Mouse (Mus musculus): ENCODE results near the gene Tmem92.
"Not testable (repeated sequence)": the region's sequence is repeated elsewhere in the genome, so short reads cannot be mapped to it uniquely, and the experiment has no call there.

Tmem92 gene

DNA sequence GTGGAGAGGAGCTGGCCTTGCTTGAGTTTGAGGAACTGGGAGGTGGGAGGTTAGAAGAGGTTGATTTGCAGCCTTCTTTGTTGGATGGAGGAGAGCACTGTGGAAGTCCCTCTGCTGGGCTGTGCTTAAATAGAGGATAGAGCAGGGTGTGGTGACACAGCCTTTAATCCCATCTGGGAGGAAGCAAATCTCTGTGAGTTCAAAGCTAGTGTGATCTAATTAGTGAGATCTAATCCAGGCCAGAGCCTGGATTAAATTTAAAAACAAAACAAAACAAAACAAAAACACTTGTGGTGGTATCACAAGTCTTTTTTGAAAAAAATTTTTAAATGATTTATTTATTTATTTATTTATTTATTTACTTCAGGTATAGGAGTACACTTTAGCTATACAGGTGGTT, at the start of gene Tmem92:
Gene Tmem92 (minus strand): TSS at position 101 of the 400 bp plus-strand sequence.
- no peak for DNase-seq (ENCODE audit: low spot score in 2 of 2)

DNA sequence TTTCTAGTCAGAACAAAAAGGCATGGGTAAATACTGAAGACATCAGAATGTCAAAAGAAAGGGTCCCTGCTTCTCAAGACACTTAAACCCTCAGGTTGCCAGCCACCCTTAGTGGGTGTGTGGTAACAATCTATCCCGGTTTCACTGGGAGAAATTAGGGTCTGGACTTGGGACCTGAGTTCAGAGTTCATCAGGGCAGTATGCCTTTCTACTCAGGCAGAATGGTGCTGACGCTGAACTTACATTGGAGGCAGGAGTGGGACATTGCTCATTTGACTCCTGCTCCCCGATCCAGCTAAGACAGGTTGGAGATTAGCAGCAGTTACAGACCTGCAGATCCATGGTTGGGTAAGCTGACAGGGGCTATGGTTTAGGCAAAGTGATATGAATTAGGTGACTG, 46.5 kb upstream of the Tmem92 start:
- DNase-seq (ENCODE audit: low spot score in 2 of 2), result no peak

DNA sequence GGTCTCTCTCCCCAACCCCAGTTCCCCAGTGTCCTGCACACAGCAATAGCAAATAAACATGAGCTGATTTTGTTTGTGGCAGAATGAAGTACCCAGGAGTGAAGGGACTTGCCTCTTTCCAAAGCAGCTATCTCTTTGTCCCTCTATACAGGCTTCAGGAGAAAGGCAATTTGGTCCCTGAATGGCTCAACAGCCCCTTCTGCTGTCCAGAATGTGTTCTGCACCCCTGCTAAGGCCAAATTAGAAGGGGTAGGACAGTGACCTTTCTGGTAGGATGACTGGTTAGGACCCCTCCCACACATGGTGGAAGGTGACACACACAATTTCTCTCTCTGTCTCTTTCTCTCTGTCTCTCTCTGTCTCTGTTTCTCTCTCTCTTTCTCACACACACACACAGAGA, 36.9 kb upstream of the Tmem92 start:
- not testable (repeated sequence) for DNase-seq (ENCODE audit: low spot score in 2 of 2)

DNA sequence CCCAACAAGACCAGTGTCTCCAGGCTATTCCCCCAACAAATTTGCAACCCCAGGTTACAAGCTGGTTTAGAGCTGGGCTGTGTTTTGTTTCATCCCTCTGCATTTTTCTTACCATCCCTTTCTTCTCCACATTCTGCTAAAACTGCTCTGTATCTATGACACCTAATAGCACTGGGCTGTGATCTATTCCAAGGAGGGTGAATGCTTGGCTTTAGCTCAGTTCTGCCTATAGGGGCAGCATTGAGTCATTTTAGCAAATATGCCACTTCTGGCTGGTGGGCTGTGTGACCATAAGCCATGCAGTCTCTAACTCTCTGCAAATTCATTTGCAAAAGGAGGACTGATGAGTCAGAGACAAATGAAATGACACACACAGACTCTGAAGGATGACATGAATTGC, 36.4 kb upstream of the Tmem92 start:
- not testable (repeated sequence) for DNase-seq (ENCODE audit: low spot score in 2 of 2)

DNA sequence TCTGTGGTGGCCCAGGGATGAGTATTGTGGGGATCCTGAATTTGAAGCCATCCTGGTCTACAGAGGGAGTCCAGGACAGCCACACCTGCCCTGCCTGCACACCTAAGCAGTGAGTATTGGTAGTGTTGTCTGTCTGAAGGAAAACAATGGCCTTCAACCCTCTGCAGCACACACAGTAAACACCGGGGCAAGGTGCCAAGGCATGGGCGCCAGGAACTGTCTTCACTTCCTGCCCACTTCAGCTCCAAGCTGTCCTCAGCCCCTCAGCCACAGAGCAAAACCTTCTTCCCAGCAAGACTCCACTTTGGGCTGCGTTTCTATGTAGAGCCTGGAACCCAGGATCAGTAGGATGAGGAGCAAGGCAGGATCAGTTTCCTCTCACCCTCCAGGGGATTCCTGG, 29.0 kb upstream of the Tmem92 start:
- DNase-seq (ENCODE audit: low spot score in 2 of 2), result not testable (repeated sequence)

DNA sequence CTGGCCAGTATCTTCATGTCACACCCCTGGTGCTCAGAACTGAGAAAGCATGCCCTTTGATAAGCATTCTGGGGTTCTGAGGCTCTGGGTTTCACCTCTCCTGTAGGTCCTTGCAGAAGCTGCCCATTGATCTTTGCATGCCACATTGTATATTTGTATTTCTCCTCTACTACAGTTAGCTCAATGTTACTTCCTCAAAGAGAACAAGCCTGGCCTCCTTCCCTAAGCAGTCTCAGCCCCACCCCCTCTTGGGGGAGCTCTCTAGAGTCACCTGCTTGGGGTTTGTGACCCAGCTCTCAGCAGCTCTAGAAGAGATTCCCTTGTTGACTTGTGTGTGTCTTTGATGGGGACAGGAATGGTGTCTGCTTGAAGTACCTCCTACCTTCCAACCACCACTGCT, 9.2 kb upstream of the Tmem92 start:
- no peak for DNase-seq (ENCODE audit: low spot score in 2 of 2)

DNA sequence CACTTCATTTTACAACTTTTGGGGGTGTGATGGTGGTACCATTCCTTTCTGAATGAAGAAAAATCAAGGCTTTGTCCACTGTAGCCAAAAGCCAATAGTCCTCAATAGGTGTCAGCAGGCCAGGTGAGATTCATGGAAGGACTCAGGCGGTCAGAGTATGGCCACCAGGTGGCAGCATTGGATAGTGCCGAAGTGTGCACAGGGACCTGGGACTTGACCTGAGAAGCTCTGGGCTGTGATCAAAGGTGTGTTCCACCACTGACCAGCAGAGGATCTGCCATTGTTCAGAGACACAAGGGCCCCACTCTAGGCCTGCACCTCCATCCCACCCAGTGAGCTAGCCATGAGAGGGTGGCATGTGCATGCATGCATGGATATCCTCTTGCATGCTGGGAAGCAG, 2.7 kb upstream of the Tmem92 start:
- peak; percentile 33 to 71 for DNase-seq (ENCODE audit: low spot score in 2 of 2)

DNA sequence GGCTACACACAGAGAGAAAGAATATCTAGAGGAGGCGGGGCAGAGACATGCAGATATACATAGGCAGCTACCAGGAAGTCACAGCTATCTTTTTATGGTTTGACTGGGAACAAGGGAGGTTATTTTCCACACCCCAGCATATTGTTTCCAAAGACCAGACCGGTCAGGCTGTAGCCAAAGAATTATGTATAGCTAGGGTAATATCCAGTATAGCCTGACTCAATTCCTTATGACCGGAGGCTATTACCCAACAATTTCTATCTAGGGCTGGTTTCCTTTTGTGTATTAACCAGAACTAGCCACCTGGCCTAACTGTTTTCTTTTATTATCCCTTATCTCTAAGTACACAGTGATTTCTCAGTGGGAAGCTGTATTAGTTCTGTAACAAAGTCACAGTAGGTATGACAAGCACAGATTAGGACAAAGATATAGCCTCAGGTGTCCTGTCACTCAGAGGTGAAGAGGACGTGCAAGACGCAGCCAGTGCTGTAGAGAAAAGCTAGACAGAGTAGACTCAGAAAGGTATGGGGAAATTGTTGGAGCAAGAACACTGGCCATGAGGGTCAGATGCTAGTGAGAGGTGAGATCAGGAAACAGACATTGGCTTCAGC, 7.5 kb downstream of the Tmem92 start:
- DNase-seq (ENCODE audit: low spot score in 2 of 2), result no peak

DNA sequence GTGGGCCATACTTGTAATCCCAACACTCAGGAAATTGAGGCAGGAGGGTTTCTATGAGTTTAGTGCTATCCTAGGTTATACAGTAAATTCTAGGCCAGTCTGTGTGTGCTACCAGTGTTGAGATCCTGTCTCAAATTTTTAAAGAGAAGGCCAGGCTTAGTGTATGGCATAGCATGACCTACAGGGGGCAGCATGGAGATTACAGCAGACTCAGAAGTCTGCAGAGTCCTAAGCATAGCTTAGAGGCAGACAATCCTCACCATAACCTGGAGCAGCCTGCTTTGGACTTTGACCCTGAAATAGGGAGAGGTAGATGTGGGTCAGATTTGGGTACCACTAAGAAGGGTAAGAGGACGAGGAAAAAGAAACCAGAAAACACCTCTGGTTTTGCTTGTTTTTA, 8.7 kb downstream of the Tmem92 start:
- DNase-seq (ENCODE audit: low spot score in 2 of 2), result no peak

DNA sequence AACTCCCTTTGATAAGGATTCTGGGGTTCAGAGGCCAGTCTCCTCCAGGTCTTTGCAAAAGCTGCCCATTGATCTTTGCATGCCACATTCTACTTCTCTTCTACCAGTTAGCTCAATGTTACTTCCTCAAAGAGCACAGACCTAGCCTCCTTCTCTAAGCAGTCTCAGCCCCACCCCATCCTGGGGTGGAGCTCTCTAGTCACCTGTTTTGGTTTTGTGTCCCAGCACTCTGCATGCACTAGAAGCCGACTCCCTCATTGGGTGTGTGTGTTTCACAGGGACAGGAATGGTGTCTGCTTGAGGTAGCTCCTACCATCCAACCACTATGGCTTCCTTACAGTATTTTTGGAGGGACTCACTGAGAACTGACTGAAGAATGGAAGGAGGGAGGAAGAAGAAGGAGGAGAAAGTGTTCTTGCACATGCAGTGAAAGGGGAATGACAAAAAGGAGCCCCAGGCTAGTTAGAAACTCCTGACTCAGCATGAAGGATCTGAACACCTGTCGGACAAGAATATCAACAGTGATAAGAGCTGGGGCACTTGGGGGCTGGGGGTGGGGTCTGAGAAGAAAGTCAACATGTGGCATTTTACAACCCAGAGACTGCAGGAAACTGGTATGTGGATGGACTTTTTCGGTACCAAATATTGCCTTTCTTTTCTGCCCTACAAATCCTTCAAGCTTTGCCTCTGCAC, 10.0 kb downstream of the Tmem92 start:
- DNase-seq (ENCODE audit: low spot score in 2 of 2), result no peak

DNA sequence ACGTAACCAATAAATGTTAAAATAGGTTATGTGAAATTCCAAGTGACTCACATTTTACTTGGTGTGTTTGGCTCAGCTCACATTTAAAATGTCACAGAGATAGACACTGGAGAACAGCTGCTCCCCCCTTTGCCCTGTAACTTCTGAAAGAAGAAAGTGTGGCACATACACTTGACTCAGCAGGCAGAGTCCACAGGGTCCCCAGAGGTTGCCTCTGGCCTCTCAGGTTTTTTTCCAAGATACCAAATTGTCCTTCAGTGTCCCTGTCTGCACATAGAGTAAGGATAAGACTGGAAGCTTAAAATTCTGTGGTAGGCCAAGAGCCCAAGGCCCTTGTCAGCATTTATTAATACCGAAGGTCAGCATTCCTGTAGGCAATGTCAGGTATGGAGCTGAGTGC, 15.3 kb downstream of the Tmem92 start:
- no peak for DNase-seq (ENCODE audit: low spot score in 2 of 2)

DNA sequence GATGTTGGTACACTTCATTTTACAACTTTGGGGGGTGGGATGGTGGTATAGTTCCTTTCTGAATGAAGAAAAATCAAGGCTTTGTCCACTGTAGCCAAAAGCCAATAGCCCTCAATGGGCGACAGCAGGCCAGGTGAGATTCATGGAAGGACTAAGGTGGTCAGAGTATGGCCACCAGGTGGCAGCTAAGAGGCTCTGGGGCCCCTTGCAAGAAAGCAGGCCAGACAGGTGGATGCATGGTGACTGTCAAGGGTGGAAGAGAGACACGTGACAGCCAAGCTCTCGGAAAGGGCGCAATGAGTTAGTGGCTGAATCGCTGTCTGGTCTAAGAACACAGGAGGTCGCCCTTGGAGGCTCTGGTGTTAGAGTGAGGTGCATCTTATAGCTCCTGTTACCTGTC, 19.7 kb downstream of the Tmem92 start:
- no peak for DNase-seq (ENCODE audit: low spot score in 2 of 2)

DNA sequence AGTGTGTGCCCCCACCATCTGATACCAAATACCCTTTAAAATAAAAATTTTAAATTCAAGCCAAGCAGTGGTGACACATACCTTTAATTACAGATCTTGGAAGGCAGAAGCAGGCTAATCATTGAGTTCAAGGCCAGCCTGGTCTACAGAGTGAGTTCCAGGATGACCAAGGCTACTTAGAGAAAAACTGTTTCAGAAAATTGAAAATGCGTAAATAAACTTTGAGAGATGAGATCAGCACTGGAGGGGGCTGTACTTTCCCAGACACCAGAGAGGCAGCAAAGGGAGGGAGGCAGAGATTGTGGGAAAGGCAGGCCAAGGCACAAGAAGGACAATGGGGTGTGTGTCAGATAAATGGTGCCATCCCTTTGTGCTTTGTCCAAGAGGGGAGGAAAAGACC, 20.2 kb downstream of the Tmem92 start:
- no peak for DNase-seq (ENCODE audit: low spot score in 2 of 2)

DNA sequence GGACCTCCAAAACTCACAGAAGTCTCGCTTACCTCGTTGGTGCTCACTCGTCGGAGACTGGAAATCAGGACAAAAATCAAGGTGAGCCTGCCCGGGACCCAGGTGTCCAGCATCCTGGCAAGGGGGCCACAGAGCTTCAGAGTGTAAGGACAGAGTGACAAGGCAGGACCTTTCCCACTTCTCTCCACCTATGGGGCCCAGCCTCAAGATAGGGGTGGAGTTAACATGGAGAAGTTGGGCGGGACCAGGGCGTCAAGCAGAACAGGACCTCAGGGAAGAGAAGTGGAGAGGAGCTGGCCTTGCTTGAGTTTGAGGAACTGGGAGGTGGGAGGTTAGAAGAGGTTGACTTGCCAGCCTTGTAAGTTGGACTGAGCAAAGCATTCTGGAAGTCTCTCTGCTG, 21.7 kb downstream of the Tmem92 start:
- no peak for DNase-seq (ENCODE audit: low spot score in 2 of 2)

DNA sequence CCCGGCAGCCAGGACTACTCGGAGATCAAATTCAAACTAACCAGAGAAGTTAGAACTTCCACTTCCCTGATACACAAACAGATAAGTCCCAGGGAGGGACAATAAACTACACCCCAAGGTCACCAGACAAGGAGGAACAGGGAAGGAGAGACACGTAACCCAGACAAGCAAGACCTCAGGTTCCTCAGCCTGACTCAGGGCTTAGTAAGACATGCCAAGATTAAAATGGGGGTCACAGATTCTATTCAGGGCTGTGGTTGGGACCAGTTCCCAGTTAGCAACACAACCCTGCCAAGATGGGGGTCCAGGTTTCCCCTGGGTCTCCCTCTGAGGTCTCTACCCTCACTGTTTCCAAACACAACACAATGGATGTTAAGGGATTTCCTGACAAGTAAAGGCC, 22.1 kb downstream of the Tmem92 start:
- no peak for DNase-seq (ENCODE audit: low spot score in 2 of 2)

DNA sequence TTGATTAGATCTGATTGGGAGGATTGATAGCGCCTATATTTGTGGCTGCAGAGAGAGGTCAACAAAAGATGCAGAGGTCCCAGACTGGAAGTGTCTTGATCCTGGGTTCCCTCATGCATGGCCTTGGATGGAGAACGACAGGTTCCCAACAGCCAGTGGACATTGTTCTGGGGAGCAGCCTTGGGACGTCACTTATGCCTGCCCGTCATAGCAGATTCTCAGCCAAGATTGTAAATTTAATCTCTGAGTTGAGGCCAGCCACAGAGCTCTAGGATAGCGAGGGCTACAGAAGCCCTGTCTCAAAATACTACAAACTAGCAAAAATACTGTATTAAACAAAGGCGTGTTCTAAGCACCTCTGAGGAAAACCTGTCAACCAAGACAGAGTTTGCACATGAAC, 22.6 kb downstream of the Tmem92 start:
- no peak for DNase-seq (ENCODE audit: low spot score in 2 of 2)

DNA sequence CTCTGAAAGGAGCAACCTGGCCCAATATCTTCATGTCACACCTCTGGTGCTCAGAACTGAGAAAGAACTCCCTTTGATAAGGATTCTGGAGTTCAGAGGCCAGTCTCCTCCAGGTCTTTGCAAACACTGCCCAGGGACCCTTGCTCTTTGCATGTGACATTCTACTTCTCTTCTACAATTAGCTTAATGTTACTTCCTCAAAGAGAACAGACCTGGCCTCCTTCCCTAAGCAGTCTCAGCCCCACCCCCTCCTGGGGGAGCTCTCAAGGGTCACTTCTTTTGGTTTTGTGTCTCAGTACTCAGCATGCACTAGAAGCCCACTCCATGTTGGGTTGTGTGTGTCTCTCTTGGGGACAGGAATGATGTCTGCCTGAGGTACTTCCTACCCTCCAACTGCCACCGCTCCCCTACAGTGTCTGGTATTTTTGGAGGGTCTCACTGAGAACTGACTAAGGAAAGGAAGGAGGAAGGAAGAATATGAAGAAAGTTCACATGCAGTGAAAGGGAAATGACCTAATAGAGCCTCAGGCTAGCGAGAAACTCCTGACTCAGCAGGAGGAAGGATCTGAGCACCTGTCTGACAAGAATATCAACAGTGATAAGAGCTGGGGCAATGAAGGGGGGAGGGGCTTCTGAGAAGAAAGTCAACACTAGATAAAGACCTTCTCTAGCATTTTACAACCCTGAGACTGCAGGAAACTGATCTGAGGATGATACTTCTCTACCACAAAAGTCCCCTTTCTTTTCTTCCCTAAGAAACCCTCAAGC, 29.4 kb downstream of the Tmem92 start:
- DNase-seq (ENCODE audit: low spot score in 2 of 2), result no peak

DNA sequence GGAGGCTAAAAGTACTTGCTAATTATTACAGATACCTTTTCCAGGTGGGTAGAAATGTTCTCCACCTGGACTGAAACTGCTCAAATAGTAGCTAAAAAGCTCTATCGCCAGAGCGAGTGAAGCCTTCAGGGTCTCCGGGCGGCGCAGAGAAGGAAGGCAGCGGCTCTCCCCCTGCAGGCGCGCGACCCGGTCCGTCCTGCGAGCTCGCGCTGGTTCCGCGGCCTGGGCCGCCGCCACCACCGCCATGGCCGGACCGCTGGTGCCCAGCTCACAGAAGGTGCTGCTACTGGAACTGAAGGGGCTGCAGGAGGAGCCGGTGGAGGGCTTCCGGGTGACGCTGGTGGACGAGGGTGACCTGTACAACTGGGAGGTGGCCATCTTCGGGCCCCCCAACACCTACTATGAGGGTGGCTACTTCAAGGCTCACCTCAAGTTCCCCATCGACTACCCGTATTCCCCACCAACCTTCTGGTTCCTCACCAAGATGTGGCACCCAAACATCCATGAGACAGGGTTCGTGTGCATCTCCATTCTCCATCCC, 40.7 kb downstream of the Tmem92 start, which contains the start of gene Cdc34b:
Gene Cdc34b (plus strand): TSS at position 51 of the 541 bp plus-strand sequence.
- no peak for DNase-seq (ENCODE audit: low spot score in 2 of 2)

DNA sequence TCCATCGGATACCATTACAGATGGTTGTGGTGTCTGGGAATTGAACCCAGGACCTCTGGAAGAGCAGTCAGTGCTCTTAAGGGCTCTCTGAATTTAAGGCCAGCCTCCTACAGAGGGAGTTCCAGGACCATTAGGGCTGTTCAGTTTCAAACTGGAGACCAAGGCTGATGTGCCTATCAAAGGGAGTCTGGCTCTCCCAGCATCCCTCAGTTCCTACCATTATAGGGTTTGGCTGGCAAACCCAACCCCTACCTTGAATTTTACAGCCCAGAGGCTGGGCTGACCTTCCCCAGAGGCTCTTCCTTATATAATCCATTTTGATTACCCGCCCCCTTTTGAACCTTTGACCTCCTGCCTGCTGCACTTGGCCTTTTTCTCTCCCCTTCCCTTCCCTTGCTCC, 46.8 kb downstream of the Tmem92 start:
- no peak for DNase-seq (ENCODE audit: low spot score in 2 of 2)

DNA sequence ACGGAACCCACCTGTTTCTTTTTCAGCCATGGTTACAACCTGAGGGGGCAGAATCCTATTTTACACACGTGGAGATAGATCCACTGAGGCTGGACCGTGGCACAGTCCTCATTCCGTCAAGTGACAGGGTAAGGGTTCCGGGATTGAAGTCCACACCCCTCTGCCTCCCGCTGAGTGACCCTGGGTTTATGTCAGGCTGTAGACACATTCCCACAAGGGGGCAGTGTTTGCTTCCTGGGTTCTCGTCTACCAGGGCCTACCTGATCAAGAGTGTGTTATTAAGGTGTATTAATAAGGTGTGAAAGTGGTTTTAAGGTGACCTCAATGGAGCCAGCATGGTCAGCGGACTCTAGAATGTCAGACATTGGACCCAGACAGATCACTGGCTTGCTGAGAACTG, 49.7 kb downstream of the Tmem92 start:
- no peak for DNase-seq (ENCODE audit: low spot score in 2 of 2)

DNA sequence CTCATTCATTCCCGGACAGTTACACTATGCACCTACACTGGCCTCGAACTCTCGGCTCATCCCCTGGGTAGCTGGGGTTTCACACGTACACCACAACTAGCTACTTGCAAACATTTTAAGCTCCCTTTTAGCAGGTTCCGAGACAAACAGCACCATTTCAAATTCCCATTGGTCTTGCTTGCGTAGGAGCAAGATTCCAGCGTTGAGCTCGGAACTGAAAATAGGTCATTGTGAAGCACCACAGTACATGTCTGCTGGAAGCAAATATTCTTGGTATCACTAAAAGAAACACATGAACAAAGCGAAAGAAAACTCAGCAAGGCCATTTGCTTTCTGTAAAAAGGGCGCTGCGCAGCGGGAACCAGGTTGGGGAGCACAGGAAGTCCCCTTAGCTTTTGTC, 51.3 kb downstream of the Tmem92 start:
- DNase-seq (ENCODE audit: low spot score in 2 of 2), result no peak

DNA sequence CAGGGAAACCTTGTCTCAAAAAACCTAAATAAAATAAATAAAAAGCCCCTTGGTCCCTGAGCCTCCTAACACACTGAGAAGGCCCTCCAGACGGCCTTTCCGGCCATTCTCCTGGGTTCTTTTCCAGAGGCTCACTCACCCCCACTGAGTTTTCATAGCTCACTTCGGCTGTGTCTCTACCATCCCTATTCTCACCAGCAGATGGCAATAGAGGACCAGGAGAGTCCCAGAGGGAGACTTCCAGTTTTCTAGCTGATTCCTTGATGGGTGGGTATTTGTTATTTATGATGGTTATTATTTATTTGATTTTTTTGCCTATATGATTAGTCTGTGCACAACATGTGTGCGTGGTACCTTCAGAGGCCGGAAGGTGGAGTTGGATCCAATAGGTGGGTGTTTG, 52.2 kb downstream of the Tmem92 start:
- DNase-seq (ENCODE audit: low spot score in 2 of 2), result peak; percentile 37 to 78

DNA sequence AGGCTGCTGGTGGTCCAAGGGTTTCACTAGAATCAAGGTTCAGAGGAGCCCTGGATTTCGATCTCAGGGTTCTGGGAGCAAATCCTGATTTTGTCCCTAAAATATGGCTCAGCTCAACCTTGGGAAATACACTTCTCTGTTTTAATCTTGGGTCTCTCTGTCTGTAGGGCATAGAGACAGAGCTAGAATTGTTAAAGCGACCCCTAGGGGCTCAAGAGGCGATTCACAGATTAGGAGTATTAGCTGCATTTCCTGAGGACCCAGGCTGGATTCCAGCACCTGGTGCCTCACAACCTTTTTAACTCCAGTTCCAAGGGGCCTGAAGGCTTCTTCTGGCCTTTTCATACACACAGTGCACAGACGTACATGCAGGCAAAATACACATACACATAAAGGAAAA, 52.9 kb downstream of the Tmem92 start:
- no peak for DNase-seq (ENCODE audit: low spot score in 2 of 2)
